Mouse (Mus musculus): ENCODE results near the gene Phf21a. TPM values are rescaled to one million over a fixed set of nuclear protein-coding genes. Genes with fewer than 3 reads are reported as not detected.

Gene Phf21a
- polyA plus RNA-seq, 1 experiment from 2014 or later: 17.9 TPM

- ATAC-seq: no peak
- WGBS: 34% methylated on average over 10 of the region's 10 CpGs
- Histone ChIP-seq H3K4me3 (ENCODE audit: low read length) (no peak overlapping the region), H3K36me3 (ENCODE audit: control insufficient read depth, insufficient read depth, low read length) (0 out of 2 replicates have a peak, but pooled peaks cover under 1% of the 10 kb centered on the region), H3K4me1 (ENCODE audit: control insufficient read depth, insufficient read depth, low read length) (peaks cover 44% of the 10 kb centered on the region), H3K4me2 (ENCODE audit: low read depth, low read length) (peak overlapping the region; percentile 88; the same call in 1 of the 2 replicates), H3K27me3 (replicated peaks; ENCODE audit: control insufficient read depth, insufficient read depth, low read length) (peaks cover 10% of the 10 kb centered on the region; the same call in 1 of the 2 replicates), H3K27ac (ENCODE audit: low read length) (peak overlapping the region; percentile 50), H3K9ac (ENCODE audit: low read depth, low read length) (no peak overlapping the region), H3K9me3 (ENCODE audit: control insufficient read depth, low read length) (no peaks in the 10 kb centered on the region)
Measured at GRCm38 (mm10) chr2:92371971-92372690, 279.2 kb downstream of the Phf21a start.

- Histone ChIP-seq H3K9me3 (ENCODE audit: control insufficient read depth, low read length) (no peaks in the 10 kb centered on the region), H3K4me2 (ENCODE audit: low read depth, low read length) (no peak overlapping the region), H3K9ac (ENCODE audit: low read depth, low read length) (0 out of 2 replicates have a peak overlapping the region, but pooled peaks have one; percentile 14), H3K4me3 (ENCODE audit: low read length) (no peak overlapping the region), H3K27me3 (replicated peaks; ENCODE audit: control insufficient read depth, insufficient read depth, low read length) (peaks cover 10% of the 10 kb centered on the region; the same call in 1 of the 2 replicates), H3K36me3 (ENCODE audit: control insufficient read depth, insufficient read depth, low read length) (0 out of 2 replicates have a peak, but pooled peaks cover 3% of the 10 kb centered on the region), H3K4me1 (ENCODE audit: control insufficient read depth, insufficient read depth, low read length) (peaks cover 44% of the 10 kb centered on the region), H3K27ac (ENCODE audit: low read length) (peak overlapping the region; percentile 79)
- 40% methylated on average over 9 of the region's 9 CpGs for WGBS
- no peak for ATAC-seq
Measured at GRCm38 (mm10) chr2:92372767-92373436, 280.0 kb downstream of the Phf21a start.

- ATAC-seq: no peak
- peak overlapping the region; percentile 79 for H3K27ac ChIP-seq (ENCODE audit: low read length)
- H3K9ac ChIP-seq (ENCODE audit: low read depth, low read length): no peak overlapping the region
- H3K9me3 ChIP-seq (ENCODE audit: control insufficient read depth, low read length): no peaks in the 10 kb centered on the region
- H3K36me3 ChIP-seq (ENCODE audit: control insufficient read depth, insufficient read depth, low read length): peaks cover 6% of the 10 kb centered on the region; the same call in 1 of the 2 replicates
- no peak overlapping the region for H3K4me2 ChIP-seq (ENCODE audit: low read depth, low read length)
- 81% methylated on average over 11 of the region's 11 CpGs for WGBS
- no peak overlapping the region for H3K4me3 ChIP-seq (ENCODE audit: low read length)
- H3K4me1 ChIP-seq (ENCODE audit: control insufficient read depth, insufficient read depth, low read length): peaks cover 44% of the 10 kb centered on the region
- H3K27me3 ChIP-seq (replicated peaks; ENCODE audit: control insufficient read depth, insufficient read depth, low read length): peaks cover 10% of the 10 kb centered on the region; the same call in 1 of the 2 replicates
Measured at GRCm38 (mm10) chr2:92373437-92373813, 280.5 kb downstream of the Phf21a start.

GRCm38 (mm10) chr2:92374514-92374913 lies 281.6 kb downstream of the Phf21a start, which contains the start of the genes Pex16 and Large2:
TSS of gene Pex16 (plus strand) at chr2:92374676.
TSS of gene Large2 (minus strand) at chr2:92374869.
- Histone ChIP-seq H3K4me1 (ENCODE audit: control insufficient read depth, insufficient read depth, low read length) (peaks cover 44% of the 10 kb centered on the region), H3K36me3 (ENCODE audit: control insufficient read depth, insufficient read depth, low read length) (peaks cover 16% of the 10 kb centered on the region; the same call in 1 of the 2 replicates), H3K4me2 (ENCODE audit: low read depth, low read length) (peak within 1 kb of the TSS; percentile 75), H3K9ac (ENCODE audit: low read depth, low read length) (peak within 1 kb of the TSS; percentile 78), H3K27me3 (replicated peaks; ENCODE audit: control insufficient read depth, insufficient read depth, low read length) (peaks cover 10% of the 10 kb centered on the region; the same call in 1 of the 2 replicates), H3K4me3 (ENCODE audit: low read length) (peak within 1 kb of the TSS; percentile 78), H3K9me3 (ENCODE audit: control insufficient read depth, low read length) (no peaks in the 10 kb centered on the region), H3K27ac (ENCODE audit: low read length) (peak within 1 kb of the TSS; percentile 79)
- 2% methylated on average over 16 of the region's 16 CpGs for WGBS
- ATAC-seq: peak; percentile 14; the same call in 1 of the 2 replicates

- Histone ChIP-seq H3K4me2 (ENCODE audit: low read depth, low read length) (peak overlapping the region; percentile 75), H3K4me3 (ENCODE audit: low read length) (peak overlapping the region; percentile 78), H3K9ac (ENCODE audit: low read depth, low read length) (peak overlapping the region; percentile 78), H3K27ac (ENCODE audit: low read length) (peak overlapping the region; percentile 77), H3K4me1 (ENCODE audit: control insufficient read depth, insufficient read depth, low read length) (peaks cover 43% of the 10 kb centered on the region), H3K9me3 (ENCODE audit: control insufficient read depth, low read length) (no peaks in the 10 kb centered on the region), H3K36me3 (ENCODE audit: control insufficient read depth, insufficient read depth, low read length) (peaks cover 17% of the 10 kb centered on the region; the same call in 1 of the 2 replicates), H3K27me3 (replicated peaks; ENCODE audit: control insufficient read depth, insufficient read depth, low read length) (peaks cover 9% of the 10 kb centered on the region; the same call in 1 of the 2 replicates)
- under 1% methylated on average over 29 of the region's 29 CpGs for WGBS
- peak; percentile 94 for ATAC-seq
Measured at GRCm38 (mm10) chr2:92375099-92375623, 282.2 kb downstream of the Phf21a start.

- Histone ChIP-seq H3K4me1 (ENCODE audit: control insufficient read depth, insufficient read depth, low read length) (peaks cover 39% of the 10 kb centered on the region), H3K36me3 (ENCODE audit: control insufficient read depth, insufficient read depth, low read length) (peaks cover 17% of the 10 kb centered on the region; the same call in 1 of the 2 replicates), H3K27ac (ENCODE audit: low read length) (peak overlapping the region; percentile 77; the same call in 1 of the 2 replicates), H3K27me3 (replicated peaks; ENCODE audit: control insufficient read depth, insufficient read depth, low read length) (0 out of 2 replicates have a peak, but pooled peaks cover 2% of the 10 kb centered on the region), H3K9ac (ENCODE audit: low read depth, low read length) (peak overlapping the region; percentile 78), H3K4me3 (ENCODE audit: low read length) (peak overlapping the region; percentile 78), H3K4me2 (ENCODE audit: low read depth, low read length) (peak overlapping the region; percentile 75), H3K9me3 (ENCODE audit: control insufficient read depth, low read length) (no peaks in the 10 kb centered on the region)
- WGBS: 7% methylated on average over 10 of the region's 10 CpGs
- no peak for ATAC-seq
Measured at GRCm38 (mm10) chr2:92375788-92376187, 282.9 kb downstream of the Phf21a start.

GRCm38 (mm10) chr2:92376300-92376699 lies 283.4 kb downstream of the Phf21a start:
- 80% methylated on average over 6 of the region's 6 CpGs for whole genome bisulfite sequencing
- no peak for ATAC-seq

GRCm38 (mm10) chr2:92377320-92377719 lies 284.4 kb downstream of the Phf21a start:
- H3K27ac ChIP-seq (ENCODE audit: low read length): no peak overlapping the region
- H3K9me3 ChIP-seq (ENCODE audit: control insufficient read depth, low read length): no peaks in the 10 kb centered on the region
- H3K9ac ChIP-seq (ENCODE audit: low read depth, low read length): no peak overlapping the region
- H3K4me3 ChIP-seq (ENCODE audit: low read length): no peak overlapping the region
- 86% methylated on average over 7 of the region's 7 CpGs for WGBS
- peaks cover 17% of the 10 kb centered on the region; the same call in 1 of the 2 replicates for H3K36me3 ChIP-seq (ENCODE audit: control insufficient read depth, insufficient read depth, low read length)
- no peak overlapping the region for H3K4me2 ChIP-seq (ENCODE audit: low read depth, low read length)
- no peaks in the 10 kb centered on the region for H3K27me3 ChIP-seq (replicated peaks; ENCODE audit: control insufficient read depth, insufficient read depth, low read length)
- no peak for ATAC-seq
- H3K4me1 ChIP-seq (ENCODE audit: control insufficient read depth, insufficient read depth, low read length): peaks cover 26% of the 10 kb centered on the region

More at GRCm38 (mm10) chr2:92376300-92376699, 283.4 kb downstream of the Phf21a start:
- Histone ChIP-seq H3K9me3 (ENCODE audit: control insufficient read depth, low read length) (no peaks in the 10 kb centered on the region), H3K4me2 (ENCODE audit: low read depth, low read length) (peak overlapping the region; percentile 75), H3K4me3 (ENCODE audit: low read length) (peak overlapping the region; percentile 78), H3K4me1 (ENCODE audit: control insufficient read depth, insufficient read depth, low read length) (peaks cover 34% of the 10 kb centered on the region), H3K36me3 (ENCODE audit: control insufficient read depth, insufficient read depth, low read length) (peaks cover 17% of the 10 kb centered on the region; the same call in 1 of the 2 replicates), H3K27ac (ENCODE audit: low read length) (no peak overlapping the region), H3K9ac (ENCODE audit: low read depth, low read length) (peak overlapping the region; percentile 78), H3K27me3 (replicated peaks; ENCODE audit: control insufficient read depth, insufficient read depth, low read length) (no peaks in the 10 kb centered on the region)

Data from intestine, embryonic 16.5 days (tissue).